Mouse (Mus musculus) heart, postnatal 0 days (tissue): ENCODE results near the gene Clcn6.

Experiments
- CTCF ChIP-seq: IDR thresholded peaks from 2 replicates; pipeline ENCODE4 v1.5.1; 2016; ENCODE audit warnings: antibody characterized with exemption, control low read depth, low read depth
- EP300 ChIP-seq: IDR thresholded peaks from 2 replicates; pipeline ENCODE4 v1.6.1; 2016; ENCODE audit warnings: antibody characterized with exemption, low read depth

- TF ChIP-seq CTCF: no peak
- no peak for TF ChIP-seq EP300
These were observed 34.3 kb downstream of the Clcn6 start for GRCm38 (mm10) chr4:148004361-148004760.
